Mouse (Mus musculus): ENCODE results near the gene Adcy5.

Adcy5 gene

DNA sequence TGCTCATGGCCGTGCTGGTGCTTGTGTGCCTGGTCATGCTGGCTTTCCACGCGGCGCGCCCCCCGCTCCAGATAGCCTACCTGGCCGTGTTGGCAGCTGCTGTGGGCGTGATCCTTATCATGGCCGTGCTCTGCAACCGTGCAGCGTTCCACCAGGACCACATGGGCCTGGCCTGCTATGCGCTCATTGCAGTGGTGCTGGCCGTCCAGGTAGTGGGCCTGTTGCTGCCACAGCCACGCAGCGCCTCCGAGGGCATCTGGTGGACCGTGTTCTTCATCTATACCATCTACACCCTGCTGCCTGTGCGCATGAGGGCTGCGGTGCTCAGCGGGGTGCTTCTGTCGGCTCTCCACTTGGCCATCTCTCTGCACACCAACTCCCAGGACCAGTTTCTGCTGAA lies 2.2 kb downstream of the Adcy5 start:
- no peak for DNase-seq

DNA sequence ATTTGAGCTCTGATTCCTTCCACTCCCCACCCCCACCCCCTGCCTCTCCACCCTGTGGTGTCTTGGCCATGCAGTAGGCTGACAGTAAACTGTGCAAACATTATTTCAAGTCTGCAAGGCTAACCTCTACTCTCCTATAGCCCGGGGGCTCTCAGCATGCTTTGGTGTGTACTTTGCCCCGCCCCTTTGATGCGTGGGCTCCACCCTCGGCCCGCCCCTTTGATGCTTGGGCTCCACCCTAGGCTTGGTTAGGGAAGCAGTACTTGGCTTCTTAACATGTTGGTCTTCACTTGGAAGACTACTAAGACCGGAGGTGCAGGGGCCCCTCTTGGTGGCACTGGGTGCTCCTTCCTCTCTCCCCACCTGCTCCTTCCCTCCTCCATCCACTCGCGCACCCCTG lies 4.9 kb downstream of the Adcy5 start:
- no peak for DNase-seq

DNA sequence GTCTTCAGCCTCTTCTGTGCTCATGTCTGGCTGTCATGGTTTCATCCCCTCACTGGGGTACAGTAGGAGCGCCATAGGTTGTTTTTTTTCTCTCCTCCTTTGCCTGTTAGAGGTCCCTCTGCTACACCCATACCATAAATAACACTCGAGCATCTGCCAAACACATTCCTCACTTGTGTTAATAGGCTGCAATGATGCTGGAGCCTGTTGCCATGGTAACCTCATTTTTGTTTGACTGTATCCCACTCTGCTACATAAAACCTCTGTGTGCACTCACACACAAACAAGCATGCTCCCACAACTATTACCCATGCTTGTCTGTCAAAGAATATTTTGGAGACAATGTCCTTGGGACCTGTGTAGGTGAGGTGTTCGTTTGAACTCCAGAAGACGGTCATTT lies 5.3 kb downstream of the Adcy5 start:
- no peak for DNase-seq

DNA sequence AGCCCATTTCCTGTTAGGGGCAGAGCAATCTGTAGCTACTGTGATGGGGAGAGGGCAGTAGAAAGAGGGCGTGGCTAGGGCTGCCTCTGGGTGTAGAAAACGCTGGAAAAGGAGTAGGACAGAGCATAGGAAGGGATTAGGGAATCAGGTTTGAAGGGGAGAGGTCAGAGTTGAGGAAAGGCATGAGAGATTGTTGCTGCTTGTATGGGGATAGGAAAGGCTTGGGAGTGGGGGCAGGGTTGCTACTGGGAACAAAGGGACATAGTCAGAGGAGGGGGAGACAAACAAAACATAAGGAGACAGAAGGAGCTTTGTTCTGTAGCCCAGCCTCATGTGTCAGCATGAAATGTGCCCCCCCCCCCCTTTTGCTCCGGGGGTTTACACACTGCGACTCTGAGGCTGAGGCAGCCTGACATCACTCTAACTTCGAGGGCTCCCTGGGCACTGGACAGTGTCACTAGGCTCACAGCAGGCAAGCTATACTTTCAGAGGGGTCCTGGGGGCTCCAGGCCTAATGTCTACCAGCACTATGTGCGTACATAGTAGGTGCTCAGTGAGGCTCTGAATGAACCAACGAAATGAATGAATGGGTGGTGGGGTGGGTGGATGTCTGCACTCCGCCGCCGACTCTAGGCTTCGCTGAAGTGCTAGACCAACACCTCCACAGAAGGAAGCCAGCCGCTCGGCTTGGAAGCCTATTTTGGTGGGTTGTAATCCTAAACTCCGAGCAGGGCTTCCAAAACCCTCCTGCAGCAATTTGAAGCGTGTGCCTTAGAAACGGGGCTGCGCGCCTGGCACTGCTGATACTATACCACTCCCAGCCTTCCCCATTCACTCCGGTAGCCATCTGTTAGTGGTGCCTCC lies 9.9 kb downstream of the Adcy5 start:
- no peak for DNase-seq

DNA sequence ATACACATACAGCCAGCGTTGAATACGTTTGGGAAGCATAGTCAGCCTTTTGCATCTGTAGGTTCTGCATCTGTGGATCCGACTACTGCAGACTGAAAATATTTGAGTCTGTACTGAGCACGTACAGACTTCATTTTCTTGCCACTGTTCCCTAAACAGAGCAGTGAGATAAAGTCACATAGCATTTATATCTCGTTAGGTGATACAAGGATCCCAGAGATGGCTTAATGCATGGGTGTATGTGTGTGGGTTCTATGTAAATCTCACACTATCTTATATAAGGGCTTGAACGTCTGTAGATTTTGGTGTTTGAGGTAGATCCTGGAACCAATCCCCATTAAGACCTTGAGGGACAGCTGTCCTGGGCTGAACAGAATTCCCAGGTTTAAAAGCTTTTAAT lies 10.7 kb downstream of the Adcy5 start:
- no peak for DNase-seq

DNA sequence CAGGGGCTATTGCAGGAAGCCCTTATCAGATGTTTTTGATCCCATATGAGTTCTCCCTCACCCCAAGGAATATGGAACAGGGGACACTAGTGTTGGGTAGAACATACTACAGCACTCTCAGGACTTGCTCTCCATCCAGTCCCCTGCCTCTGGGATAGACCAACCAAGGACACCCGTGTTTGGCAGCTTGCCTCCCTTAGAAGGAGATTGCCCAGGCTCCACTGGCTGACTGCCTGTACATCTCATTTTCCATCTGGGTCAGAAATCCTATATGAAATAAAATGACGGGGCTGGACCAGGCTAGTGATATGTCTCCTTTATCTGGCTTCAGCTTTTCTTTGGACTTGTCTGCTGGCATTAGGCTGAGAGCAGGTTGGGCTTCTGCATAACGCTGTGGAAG lies 11.1 kb downstream of the Adcy5 start:
- DNase-seq: no peak

DNA sequence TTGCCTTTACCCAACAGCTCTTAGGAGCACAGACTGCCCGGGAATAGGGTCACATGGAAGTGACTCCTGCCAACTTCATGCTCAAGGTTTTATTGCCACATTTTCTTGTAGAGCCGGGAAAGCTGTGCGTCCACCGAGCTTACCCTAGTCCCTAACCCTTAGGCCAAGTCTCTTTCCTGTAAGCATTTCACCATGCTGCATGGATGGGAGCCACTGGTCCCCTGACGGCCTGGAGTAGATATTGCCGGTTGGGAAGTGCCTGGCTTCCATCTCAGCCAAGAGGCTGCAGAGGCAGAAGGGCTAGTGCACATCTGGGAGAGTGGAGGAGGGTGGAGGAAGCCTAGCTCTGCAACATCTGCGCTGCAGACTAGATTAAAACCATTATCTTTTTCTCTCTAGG lies 14.8 kb downstream of the Adcy5 start:
- no peak for DNase-seq

DNA sequence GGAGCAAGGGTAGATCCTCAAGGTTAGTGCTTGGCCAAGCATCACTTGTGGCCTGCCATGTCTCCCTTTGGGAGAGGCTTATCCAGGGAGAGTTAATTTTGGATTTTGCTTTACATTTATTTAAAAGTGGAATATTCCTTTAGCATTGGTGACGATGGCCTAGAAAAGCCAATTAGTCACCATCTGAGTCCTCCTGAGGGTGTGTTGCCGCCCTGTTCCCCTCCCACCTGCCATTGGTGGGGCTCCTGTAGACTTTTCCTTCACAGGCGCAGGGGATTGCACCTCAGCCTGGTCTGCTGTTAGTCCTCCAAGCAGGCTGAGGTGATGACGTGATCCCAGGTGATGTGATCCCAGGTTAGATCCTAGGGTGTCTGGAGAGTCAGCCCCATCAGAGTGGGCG lies 17.5 kb downstream of the Adcy5 start:
- DNase-seq: no peak

DNA sequence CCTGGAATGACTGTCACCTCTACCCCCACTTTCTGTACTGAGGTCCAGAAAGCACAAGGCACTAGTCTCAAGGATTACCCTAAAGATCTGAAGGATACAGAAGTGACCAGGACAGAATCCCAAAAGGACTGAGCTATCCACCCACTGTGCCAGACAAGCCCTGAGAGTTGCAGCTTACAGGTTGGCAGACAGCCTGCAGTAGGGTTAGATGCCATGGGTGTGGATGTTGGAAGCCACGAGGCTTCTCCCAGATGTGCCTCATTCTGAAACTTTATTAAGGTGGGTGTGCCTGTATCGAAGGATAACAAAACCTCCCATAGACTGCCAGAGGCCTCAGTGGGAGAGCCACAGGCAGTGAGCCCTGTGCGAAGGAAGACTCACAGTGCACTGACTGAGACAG lies 23.8 kb downstream of the Adcy5 start:
- DNase-seq: no peak

DNA sequence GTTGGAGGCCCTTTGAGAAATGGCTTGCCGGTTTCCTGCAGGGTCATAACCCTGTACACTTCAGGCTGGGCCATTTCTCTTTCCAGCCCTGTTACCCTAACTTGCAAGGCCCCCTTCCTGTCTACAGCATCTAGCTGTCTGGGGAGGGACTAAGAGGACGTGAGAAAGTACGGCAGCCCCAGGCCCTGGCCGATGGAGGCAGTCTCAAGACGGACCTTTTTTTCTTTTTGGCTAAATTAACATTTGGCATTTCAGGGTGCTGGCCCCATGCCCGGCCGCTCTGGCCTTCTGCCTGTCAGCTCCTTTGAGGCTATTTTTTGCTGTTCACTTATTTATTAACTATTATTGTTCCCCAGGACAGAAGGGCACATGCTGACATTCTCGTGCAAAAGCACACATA lies 24.4 kb downstream of the Adcy5 start:
- DNase-seq: peak; percentile 78 to 82

DNA sequence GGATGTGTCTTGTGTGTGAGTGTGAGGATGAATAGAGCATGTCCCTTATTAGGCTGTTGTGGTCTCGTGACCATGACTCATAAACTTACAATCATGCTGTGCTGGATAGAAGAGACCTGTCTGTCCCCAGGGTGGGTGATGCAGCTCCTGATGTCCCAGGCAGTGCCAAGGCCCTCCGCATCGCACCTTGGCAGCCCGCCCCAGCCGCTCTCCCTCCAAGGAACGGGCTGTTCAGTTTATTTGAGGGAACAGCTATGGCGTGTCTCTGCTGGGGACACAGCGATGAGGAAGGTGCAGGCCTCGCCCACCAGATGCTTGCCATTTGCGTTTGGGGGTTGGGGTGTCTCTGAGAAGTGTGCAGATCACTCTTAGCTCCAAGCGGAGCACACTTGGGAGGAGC lies 28.5 kb downstream of the Adcy5 start:
- DNase-seq: no peak

DNA sequence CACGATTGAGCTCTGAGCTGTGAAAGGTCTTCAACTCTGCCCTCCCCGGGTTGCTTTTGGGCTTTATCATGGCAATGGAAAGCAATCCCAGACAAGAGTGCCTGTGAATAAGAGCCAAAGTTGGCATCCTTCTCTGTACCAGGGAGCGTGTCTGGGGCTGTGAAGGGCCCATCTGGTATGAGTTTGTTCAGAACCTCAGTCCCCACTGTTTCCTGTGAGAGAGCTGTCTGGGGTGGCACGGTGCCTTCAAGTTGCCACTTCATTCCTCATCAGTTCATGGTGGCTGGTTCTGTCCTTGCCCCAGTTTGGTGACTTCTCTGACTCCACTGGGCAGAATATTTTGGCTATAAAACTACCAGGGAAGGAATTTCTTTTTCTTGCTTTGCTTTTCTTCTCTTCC lies 33.4 kb downstream of the Adcy5 start:
- DNase-seq: no peak

DNA sequence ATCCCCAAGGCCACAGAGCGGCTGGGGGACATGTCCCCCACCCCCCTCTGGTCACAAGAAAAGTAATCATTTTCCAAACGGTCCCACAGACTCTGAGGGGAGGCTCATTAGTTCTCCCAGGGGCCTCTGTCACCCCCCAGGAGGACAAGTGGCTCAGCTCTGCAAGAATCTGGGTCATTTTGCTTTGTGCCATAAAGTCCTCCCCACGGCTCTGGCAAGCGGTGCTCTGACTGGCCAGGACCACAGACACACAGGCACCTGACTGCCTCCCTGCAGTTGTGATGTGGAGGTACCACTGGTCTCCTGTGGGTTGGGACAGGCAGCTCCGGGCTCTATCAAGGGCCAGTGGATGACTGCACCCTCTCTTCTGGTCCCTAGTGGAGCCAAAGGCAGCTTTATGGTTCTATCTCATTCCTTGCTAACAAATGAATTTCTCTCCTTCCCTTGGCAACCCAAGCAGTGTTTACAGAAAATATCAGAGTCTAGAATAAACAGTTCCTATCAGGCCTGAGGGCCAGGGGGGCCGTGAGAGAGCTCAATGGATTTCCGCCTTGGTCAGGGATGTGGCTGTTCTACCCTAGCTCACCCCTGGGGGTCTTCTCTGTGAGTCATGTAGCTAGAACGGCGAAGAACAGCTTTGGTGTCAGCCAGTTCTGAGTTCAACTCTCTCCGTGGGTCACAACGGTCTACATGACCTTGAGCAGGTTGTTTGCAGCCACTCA lies 34.9 kb downstream of the Adcy5 start:
- peak in 1 of 2 experiments; percentile 48 for DNase-seq

DNA sequence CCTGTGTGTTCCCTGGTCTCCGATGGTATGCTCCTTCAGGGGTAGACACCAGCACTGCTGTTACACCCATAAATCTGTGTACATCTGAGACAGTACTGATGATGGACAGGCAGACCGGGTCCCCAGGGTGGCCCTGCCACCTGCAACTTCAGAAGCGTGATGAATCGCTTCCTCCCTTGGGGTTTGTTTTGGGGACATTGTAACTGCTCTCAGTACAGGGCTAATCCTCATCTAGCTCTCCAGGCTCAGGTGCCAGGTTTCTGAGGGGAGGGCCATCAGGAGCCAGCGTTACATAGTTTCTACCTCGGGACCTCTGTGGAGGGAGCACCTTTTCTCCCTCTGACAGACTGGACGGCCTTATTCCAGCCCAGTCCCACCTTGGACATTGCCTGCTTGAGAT lies 36.1 kb downstream of the Adcy5 start:
- DNase-seq: no peak

DNA sequence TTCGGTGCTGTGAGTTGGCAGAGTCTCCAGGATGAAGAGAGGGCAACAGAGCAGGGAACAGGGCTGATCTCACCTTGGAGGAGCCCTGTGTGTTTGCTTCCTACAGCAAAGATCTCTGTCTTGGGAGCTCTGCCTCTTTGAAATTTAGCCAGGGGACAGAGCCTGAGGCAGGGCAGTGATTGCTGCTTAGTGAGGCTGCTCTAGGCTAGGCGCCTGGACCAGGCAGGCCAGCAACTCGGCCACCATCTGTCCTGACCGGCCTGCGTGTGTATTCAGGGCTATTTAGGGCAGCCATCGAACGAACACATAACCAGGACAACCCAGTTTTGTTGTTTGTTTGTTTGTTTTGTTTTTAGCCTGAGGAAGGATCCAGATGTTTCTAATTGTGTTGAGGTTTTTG lies 36.6 kb downstream of the Adcy5 start:
- DNase-seq: peak in 1 of 2 experiments; percentile 52

DNA sequence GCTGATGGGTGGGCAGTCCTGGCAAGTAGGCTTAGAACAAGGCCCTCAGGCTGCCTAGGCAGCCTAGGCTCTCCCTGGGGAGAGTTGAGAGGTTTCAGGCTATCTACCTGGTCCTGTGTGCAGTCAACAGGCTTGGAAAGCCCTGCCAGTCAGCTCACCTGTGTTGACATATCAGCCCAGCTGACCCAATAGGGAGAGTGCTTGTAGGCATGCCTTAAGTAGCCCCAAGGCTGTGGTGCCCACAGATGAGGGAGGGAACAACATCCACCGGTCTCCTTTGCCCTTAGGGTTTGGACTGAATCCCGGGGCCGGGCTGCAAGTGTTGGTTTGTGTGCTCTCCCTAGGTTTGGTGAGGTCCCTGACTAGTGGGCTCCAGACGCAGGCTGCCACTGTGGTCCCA lies 37.8 kb downstream of the Adcy5 start:
- no peak for DNase-seq

DNA sequence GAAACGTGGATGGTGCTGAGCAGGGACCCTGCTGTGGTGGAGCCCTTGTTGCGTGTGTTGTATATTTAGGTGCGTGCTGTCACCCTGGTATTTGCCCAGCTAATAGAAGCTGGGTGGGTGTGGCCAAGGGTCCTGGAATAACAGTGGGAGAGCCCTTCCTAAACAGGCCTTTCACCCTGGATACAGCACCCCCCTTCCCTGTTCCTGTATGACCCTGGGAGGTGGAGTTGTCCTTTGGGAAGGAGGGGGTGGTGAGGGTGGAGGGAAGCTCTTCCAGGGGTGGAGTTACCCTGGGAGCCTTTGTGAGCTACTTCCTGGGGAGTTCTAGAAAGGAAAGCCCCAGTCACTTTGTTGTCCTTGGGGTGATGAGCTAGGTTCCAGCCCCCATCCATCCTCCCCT lies 38.7 kb downstream of the Adcy5 start:
- DNase-seq: no peak

DNA sequence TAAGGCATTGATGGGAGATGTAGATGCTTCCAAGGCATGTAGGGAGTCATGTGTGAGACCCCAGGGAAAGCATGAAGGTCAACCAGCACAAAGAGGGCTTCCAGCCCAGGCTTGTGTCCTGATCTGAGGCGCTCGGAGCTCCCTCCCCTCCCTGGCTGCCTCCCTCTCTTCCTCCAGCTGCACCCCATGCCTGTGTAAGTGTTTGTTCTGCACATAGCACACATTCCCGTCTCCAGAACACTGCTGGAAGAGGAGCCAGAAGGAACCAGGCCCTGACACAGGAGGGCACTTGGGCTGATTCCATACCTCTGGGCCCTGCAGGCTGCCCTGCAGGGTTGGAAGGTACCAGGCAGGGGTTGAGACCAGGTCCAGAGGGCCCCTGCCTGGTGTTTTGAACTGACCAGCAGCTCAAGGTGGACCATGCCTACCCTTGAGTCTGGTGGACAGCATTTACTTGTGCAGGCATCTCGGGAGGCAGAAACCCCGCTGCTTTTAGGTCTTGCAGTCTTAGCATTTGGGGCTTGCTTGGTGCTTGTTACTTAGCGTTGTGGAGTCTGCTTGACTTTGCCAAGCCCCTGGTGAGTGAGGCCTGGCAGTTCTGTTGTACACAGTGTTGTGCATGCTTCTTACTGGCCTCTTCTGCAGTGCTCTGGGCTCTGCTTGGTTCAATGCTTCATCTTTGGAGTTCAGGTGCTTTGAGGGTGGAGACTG lies 45.2 kb downstream of the Adcy5 start:
- peak in 1 of 2 experiments; percentile 55 for DNase-seq

DNA sequence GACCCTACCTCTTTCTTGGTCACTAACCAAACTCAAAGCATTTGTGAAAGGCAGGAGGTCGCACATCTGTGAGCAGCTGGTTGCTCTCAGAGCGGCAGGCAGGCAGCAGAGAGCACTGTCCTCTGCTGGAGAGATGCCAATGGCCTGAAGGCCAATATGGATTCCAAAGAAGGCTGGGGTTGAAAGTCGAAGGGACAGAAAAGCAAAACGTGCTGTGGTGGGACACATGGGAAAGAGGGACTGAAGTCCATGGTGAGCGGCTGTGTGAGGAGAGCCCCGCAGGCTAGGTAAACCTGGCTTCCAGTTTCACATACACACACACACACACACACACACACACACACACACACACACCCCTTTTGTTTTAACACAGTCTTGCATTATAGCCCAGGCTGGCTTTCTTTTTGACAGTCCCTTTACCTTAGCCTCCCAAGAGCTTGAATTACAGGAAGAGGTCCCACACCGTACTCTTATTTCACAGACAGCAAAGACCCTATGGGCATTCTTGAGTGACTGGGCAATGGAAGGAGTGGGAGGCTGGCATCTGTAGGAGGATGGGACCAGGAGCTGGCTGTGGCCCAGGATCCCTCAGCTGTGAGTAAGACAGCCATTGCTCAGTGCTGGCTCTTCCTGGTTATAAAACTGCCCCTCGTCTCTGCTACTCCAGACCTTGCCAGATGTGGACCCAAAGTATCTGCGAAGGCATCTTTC lies 45.9 kb downstream of the Adcy5 start:
- peak; percentile 56 to 62 for DNase-seq

DNA sequence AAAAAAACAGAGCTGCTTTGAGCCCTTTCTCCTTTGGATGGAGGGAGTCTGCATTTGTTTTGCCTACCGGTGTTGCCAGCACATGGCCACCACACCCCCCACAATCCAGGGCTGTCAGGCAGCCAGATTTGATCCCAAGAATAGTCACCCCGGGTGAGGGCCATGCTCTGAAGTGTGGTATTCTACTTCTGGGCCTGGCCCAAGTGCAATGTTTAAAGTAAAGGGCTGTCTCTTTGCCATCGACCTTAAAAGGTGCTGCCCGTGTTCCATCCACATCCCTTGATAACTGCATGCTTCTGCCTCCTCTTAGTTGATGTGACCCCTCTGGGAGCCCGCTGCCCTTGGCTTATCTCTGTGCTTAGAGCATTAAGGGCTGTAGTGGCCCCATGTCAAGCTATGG lies 46.6 kb downstream of the Adcy5 start:
- no peak for DNase-seq

DNA sequence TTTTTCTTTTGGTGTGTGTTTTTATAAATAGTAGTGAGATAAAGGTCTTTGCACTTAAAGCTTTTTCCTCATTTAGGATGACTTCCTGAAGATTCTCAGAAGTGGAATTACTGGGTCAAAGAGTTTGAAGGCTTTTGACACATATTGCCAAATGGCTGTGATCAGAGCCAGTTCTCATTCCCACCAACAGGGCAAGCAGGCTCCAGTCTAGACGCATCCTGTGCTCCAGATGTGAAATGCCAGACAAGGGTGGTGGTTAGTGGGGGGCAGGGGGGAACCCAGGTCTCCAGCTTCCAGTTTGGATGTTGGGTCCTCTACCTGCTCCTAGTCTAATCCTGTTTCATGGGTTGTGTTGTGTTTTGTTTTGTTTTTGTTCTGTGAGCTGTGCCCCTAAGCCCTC lies 48.8 kb downstream of the Adcy5 start:
- DNase-seq: no peak

DNA sequence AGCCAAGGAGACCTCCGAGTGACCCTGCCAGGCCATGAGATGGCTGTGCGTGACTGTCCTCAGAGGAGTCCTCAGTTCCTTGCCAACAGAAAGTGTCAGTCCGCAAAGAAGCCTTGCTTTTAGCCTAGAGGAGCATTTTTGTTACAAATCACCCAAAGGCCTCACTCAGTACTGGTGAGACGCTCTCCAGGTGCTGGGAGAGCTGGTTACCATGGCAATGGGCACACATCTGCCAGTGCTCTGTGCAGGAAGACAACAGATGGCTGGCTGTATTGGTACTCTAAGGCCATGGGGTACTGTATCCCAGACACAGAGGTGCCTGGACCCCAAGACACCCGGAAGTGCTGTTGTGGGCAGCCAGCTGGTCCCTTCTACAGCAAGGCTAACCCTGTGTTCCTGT lies 51.0 kb downstream of the Adcy5 start:
- no peak for DNase-seq

DNA sequence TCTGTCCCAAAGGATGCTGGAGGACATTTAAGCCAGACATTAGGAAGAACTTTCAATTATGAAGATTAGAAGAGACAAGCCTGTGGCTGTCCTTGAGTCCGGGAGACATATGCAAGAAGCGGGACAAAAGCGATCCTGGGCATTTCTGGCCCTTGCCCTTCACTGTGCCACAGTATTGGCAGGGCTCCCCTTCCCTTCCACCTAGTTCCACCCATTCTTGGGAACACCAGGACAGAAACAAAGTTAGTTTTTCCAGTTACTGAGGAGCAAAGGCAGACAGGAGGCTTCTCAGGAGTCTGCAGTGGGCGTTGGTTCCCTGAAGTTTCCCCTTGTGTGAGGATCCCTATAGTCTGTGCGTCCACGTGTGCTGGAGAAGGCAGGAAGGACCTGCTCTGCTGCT lies 51.7 kb downstream of the Adcy5 start:
- no peak for DNase-seq
